Mouse (Mus musculus) urinary bladder, adult 18-20 months (tissue): ENCODE data around the gene Nid1.
"Not testable (repeated sequence)": the region's sequence is repeated elsewhere in the genome, so short reads cannot be mapped to it uniquely, and the experiment has no call there.

Source experiments
- DNase-seq, 2 experiments: peaks; one replicate each; pipeline ENCODE4 v3.0.0; 2022; ENCODE audit warnings: low spot score in 2 of 2, mixed read lengths in 2 of 2

Gene Nid1

DNA sequence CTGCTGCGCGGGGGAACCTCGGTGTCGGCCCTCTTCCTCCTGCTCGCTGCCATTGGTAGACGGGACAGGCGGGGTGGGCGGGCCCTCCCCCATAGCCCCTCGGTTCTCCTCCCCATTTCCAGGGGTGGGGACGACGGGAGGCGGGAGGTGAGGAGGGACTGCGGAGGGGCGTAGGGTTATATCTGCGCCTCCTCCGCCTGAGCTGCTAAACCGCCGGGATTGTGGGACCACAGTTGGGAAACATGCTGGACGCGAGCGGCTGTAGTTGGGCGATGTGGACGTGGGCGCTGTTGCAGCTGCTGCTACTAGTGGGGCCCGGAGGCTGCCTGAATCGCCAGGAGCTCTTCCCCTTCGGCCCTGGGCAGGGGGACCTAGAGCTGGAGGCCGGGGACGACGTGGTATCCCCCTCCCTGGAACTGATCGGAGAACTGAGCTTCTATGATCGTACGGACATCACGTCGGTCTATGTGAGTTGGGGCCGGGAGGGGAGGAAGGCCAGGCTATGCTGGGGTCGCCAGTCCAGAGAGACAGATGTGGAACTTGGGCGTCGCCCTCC is at the start of gene Nid1:
TSS of gene Nid1 (plus strand) at position 92 of the 556 bp plus-strand sequence.
- DNase-seq = peak in 1 of 2 experiments; percentile 21

- DNase-seq = peak; percentile 46 to 47
Measured at GRCm38 (mm10) chr13:13393228-13394095, 43.9 kb upstream of the Nid1 start, which contains the start of gene Gpr137b. Gpr137b (minus strand) TSS chr13:13394014.

DNA sequence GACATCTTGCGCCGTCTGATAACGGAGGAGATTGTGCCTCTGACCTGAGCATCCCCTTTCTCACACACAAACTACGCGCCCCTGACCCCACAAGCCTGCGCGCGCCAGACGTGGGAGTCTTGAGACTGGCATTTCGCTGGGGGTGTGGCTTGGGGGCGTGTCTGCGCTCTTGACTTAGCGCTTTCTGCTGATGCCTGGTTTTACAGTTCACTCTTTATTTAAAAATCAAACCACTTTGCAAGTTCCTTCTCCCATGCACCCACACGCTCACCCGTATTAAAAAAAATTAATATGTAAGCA is 43.3 kb upstream of the Nid1 start:
- DNase-seq = not testable (repeated sequence)

- not testable (repeated sequence) for DNase-seq
Measured at GRCm38 (mm10) chr13:13400851-13401250, 36.5 kb upstream of the Nid1 start.

- not testable (repeated sequence) for DNase-seq
Measured at GRCm38 (mm10) chr13:13402818-13403217, 34.5 kb upstream of the Nid1 start.

- not testable (repeated sequence) for DNase-seq
Measured at GRCm38 (mm10) chr13:13403366-13403765, 34.0 kb upstream of the Nid1 start.

GRCm38 (mm10) chr13:13403839-13404238 is 33.5 kb upstream of the Nid1 start:
- DNase-seq = not testable (repeated sequence)

DNA sequence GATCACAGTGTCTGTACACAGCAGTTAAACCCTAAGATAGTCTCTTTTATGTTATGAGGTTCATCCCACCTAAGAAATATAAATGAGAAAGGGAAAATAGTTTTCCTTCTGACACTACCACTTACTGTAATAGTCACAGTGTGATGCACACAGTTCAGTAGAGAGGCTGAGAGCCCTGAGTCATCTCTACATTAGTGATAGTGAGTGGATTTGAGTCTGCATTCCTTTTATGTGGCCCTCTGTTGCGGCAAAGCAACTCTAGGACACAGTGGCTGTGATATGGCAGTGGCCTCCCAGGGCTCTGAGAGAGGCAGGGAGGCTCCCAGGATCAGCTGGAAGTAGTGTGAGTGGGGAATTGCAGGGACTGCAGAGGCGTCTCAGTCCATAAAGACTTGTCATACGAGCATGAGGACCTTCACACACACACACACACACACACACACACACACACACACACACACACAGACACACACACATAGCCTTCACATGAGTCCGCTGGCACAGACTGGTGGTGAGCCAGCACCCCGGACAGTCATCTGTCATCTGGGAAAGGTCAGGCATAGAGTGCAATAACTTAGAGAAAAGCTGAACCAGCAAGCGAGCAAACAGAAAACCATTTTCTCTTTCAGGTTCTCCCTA is 32.7 kb upstream of the Nid1 start:
- not testable (repeated sequence) for DNase-seq

DNA sequence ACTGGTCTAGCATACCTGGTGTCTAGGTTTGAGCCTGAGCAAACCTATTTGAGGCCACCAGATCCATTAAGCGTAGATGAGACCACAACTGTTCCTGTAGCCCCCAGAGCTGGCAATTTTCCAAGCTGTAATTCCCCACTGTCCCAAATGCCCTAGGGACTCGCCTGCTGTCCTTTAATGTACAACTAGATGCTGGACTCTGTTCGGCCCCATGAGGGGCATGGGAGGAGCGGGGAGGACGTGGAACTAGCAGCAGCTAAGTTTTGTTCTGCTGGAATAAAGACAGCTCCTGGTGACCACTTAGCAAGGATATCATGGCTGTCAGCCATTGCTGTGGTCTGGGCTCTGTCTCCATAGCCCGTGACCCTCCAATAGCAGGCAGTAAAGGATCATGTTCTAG is 31.8 kb upstream of the Nid1 start:
- not testable (repeated sequence) for DNase-seq

- DNase-seq = no peak
Measured at GRCm38 (mm10) chr13:13414206-13414605, 23.1 kb upstream of the Nid1 start.

- DNase-seq = peak; percentile 22 to 26
Measured at GRCm38 (mm10) chr13:13415120-13416006, 22.0 kb upstream of the Nid1 start.

DNA sequence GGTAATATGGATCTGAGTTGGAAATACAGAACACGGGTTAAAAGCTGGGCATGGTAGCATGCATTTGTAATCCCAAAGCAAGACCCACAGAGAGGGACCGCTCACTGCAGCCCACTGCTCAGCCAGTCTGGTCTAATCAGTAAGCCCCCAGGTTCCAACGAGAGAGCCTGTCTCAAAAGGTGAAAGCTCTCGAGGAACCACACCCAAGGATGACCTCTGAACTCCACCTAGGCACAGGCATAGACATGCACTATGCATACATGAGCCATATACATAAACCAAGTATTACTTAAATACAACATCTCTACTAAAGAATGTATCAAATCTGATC is 21.4 kb upstream of the Nid1 start:
- not testable (repeated sequence) for DNase-seq

- DNase-seq = not testable (repeated sequence)
Measured at GRCm38 (mm10) chr13:13418859-13419258, 18.5 kb upstream of the Nid1 start.

- DNase-seq = not testable (repeated sequence)
Measured at GRCm38 (mm10) chr13:13423301-13423700, 14.1 kb upstream of the Nid1 start.

DNA sequence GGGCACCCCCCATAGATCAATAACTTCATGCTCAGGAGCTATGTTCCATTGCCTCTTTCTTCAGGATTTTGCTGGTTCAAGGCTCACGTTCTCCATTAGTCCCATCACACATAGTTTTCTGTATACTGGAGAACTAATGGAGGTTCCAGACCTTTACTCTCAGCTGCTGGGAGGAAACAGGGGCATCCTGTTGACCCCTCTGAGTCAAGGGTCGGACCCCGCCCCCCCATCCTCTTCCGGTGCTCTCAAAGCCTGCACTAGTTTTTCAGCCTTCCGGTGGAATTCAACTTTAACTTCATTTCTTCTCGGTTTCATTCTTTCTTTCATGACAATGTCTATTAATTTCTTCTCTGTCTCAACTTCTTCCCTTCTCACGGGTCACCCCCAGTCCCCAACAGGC is 1.2 kb upstream of the Nid1 start:
- DNase-seq = not testable (repeated sequence)

GRCm38 (mm10) chr13:13438112-13438953 is 982 bp downstream of the Nid1 start:
- DNase-seq = not testable (repeated sequence)

- DNase-seq = not testable (repeated sequence)
Measured at GRCm38 (mm10) chr13:13445601-13446000, 8.2 kb downstream of the Nid1 start.

GRCm38 (mm10) chr13:13446711-13447443 is 9.5 kb downstream of the Nid1 start:
- DNase-seq = not testable (repeated sequence)

DNA sequence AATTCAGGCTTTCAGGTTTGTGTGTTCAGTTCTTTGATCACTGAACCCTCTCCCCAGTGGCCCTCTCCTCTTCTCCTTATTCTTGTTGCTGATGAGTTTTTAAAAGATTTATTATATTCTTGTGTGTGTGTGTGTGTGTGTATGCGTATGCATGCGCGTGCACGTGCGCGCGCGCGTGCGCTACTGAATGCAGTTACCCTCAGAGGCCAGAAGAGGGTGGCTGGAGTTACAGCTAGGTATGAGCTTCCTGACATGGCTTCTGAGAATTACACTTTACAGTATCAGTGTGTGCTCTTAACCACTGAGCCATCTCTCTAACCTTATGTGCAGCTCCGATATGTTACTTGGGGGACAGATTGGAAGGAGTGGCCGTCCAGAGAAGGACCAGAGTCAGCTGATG is 12.6 kb downstream of the Nid1 start:
- not testable (repeated sequence) for DNase-seq

DNA sequence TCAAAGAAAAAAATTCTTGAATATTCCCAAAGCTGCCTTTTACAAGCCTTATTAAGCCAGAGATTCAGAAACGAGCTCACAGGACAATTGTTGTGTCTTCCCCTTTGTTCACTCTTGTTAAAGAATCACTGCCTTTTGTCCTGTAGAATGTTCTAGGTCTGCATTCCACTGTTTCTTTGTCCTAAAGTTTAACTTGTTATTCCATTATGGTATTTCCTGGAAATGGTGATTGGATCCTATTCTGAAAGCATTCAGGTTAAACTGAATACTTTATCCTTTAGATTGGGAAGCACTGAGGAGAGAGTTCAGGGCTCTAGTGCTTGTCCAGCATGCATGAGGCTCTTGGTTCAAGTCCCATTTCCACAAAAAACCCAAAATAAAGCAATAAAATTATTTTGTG is 13.6 kb downstream of the Nid1 start:
- DNase-seq = not testable (repeated sequence)
